Mouse (Mus musculus) ovary, adult 10 weeks (tissue): ENCODE measurements around the gene Nipsnap1. TPM values are rescaled to one million over a fixed set of nuclear protein-coding genes. Genes with fewer than 3 reads are reported as not detected.

Source experiments
- polyA plus RNA-seq: library from polyadenylated mRNA; stranded (reverse); fragments of 350-450 nt; fragmentation: Illumina TruSeq; extraction: RNeasy Lipid Tissue Mini Kit (QIAGEN cat#74804); gene quantifications from one replicate; pipeline ENCODE4 v1.2.3, GENCODE M21; 2014

Gene Nipsnap1
- polyA plus RNA-seq, result 26.4 TPM

GRCm38 (mm10) chr11:4873755-4874475 is at the start of gene Nipsnap1:
TSS of gene Nipsnap1 (plus strand) at chr11:4873951.

DNA sequence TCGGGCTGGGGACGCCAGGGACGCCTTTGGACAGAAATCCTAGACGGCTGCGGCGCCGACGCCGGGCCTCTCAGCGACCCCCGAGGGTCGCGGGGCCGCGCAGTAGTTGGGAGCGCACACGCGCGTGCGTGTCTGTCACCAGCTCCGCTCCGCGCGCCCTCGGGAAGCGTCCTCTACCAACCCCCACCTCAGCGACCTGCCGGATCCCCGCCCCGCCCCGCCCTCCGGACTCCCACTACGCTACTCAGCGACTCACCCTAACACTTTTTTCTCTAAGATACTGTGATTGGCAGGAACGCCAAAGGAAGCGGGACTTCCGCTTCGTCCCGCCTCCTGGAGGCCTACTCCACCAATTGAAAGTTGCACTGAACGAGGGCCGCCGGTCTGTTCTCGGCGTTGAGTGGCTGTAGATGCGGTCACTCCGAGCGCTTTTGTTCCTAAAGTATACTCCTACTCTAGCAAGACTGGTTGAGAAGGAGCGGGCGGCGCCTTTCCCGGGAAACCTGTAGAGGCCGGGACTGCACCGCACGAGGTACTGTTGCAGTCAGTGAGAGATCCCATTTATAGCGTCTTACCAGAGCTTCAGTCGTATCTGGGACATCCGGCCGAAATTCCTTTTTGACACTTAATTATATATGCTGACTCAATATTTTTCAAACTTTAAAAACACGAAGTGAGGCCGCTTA is 24.4 kb upstream of the Nipsnap1 start, which contains the start of gene Nf2:
Gene Nf2, minus strand, starts transcription at position 279 of the 686 bp plus-strand sequence.

DNA sequence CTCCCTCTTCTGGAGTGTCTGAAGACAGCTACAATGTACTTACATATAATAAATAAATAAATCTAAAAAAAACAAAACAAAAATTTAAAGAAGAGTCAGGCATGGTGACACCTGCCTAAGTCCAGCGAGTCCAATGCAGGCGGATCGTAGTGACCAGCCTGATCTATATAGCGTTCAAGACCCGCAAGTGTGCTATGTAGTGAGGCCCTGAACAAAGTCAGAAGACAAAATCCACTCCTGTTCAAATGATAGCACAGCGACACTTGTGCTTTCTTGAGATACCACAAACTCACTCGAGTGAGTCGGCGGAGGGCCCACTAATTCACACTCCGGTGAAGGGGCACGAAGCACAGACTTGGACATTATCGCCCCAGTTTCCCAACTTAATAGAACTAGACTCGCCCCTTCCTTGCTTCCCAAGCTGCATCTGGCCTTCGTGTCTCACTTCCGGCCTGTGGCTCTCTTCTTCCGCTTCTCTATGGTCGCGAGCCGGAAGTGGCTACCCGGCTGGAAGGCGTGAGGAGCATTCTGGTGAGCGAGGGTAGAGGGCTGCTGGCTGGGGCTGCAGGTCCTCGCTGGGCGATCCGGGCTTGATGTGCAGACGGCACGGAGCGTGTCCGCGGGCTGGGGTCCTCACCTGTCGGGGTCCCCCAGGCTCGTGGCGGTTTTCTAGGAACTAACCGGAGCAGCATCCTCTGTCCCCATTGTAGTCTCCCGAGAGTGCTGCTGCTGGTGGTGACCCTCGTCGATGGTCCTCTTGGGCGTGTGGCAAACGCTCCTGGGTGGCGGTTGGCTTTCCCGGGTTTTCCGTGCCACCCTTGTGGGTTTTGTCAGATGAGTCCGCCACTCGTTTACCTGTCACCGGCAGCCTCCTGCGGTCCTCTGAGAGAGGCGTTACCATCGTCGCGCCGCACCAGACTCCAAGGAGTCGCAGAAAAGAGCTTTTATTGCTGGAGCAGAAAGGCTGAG is 21.4 kb downstream of the Nipsnap1 start, which contains the start of gene Thoc5:
Gene Thoc5, plus strand, starts transcription at position 473 of the 969 bp plus-strand sequence.

Other genes starting within 250 kb of the Nipsnap1 start
- gene Ascc2, start 236.2 kb upstream of the Nipsnap1 start, polyA plus RNA-seq, result 12.3 TPM
- gene Uqcr10, start 169.6 kb upstream of the Nipsnap1 start, polyA plus RNA-seq, result 6.6 TPM
- not detected for gene Zmat5, start 169.3 kb upstream of the Nipsnap1 start, polyA plus RNA-seq
- not detected for gene Cabp7, start 127.2 kb upstream of the Nipsnap1 start, polyA plus RNA-seq
- 106 TPM for gene Nf2, start 24.4 kb upstream of the Nipsnap1 start, polyA plus RNA-seq
- gene Thoc5, start 21.4 kb downstream of the Nipsnap1 start, polyA plus RNA-seq, result 6.7 TPM
- gene Nefh, start 74.1 kb downstream of the Nipsnap1 start, polyA plus RNA-seq, result 0.20 TPM
- gene Ap1b1, start 112.9 kb downstream of the Nipsnap1 start, polyA plus RNA-seq, result 48.5 TPM
- 20.1 TPM for gene Rasl10a, start 184.2 kb downstream of the Nipsnap1 start, polyA plus RNA-seq
- gene Gas2l1, start 191.4 kb downstream of the Nipsnap1 start, polyA plus RNA-seq, result 2.5 TPM
- 0.80 TPM for gene Rhbdd3, start 225.0 kb downstream of the Nipsnap1 start, polyA plus RNA-seq
- 214 TPM for gene Ewsr1, start 225.3 kb downstream of the Nipsnap1 start, polyA plus RNA-seq